Mouse (Mus musculus) olfactory bulb, adult 2 months (tissue): ENCODE measurements around the gene Pml.

Experiments
- CTCF ChIP-seq: fragments of 200-500 bp; IDR thresholded peaks from 2 replicates; pipeline ENCODE4 v1.5.1; 2012; ENCODE audit warnings: low read depth, mild to moderate bottlenecking, low read length, moderate library complexity; ENCODE audit not compliant: insufficient read depth
- POLR2A ChIP-seq: fragments of 200-500 bp; IDR thresholded peaks from 2 replicates; pipeline ENCODE4 v1.6.1; 2012; ENCODE audit warnings: mild to moderate bottlenecking, low read depth, low read length, moderate library complexity; ENCODE audit not compliant: insufficient read depth

GRCm38 (mm10) chr9:58297961-58298477 is 48.4 kb upstream of the Pml start:
- no peak for TF ChIP-seq POLR2A
- TF ChIP-seq CTCF, result no peak
